Mouse (Mus musculus): ENCODE results near the gene Unc13c. TPM values are rescaled to one million over a fixed set of nuclear protein-coding genes. Genes with fewer than 3 reads are reported as not detected.

Unc13c gene
- polyA plus RNA-seq, 1 experiment, result not detected

DNA sequence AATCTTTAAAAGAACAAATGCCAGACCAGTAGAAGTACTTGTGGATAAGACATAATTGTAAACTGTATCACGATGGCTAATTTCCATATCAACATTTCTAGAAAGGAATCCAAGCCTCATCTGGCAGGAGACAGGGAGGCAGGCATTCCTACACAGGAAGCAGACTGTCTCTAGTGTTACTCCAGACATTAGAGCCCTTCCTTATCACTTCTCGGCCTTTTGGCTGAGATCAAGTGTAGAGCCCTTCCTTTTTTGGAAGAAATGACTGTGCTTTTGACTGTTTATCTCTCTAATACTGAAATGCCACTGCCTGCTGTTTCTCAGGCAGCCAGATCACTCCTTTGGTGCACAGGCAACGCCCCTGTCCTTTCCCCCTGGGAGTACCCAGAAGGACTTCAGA, 215.3 kb downstream of the Unc13c start:
- TF ChIP-seq POLR2A (IDR thresholded peaks at IDR 0.05; ENCODE audit: borderline replicate concordance, extremely low read depth, low read depth, low read length) (no peak), CTCF (IDR thresholded peaks at IDR 0.05; ENCODE audit: insufficient read depth, low read length) (no peak)
- H3K4me1 ChIP-seq (ENCODE audit: control insufficient read depth, insufficient read depth, low read length), result no peaks in the 10 kb centered on the region
- DNase-seq, result no peak
- WGBS, result 27% methylated on average over 3 of the region's 3 CpGs
- H3K4me3 ChIP-seq (replicated peaks; ENCODE audit: extremely low read depth, low read depth, low read length), result no peak overlapping the region

DNA sequence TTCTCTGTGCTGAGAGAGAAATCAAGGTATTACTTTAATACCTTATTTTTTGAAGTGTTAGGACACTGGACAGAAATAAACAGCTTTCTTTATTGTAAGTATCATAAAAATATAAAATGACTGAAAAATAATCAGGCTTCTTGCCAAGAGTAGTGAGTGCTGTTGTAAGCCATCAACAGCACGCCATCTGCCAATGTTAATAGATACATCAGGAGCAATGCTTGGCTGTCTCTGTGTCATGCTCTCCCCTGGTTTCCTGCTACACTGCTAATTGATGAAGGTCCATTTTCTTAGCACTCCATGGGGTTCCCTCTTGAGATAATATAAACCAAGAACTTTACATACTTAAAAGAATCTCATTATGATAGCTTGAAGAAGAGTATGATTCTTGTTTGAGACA, 217.4 kb downstream of the Unc13c start:
- H3K4me3 ChIP-seq (replicated peaks; ENCODE audit: extremely low read depth, low read depth, low read length), result no peak overlapping the region
- H3K4me1 ChIP-seq (ENCODE audit: control insufficient read depth, insufficient read depth, low read length), result no peaks in the 10 kb centered on the region
- 75% methylated on average over 1 of the region's 1 CpGs for WGBS
- DNase-seq, result no peak
- TF ChIP-seq POLR2A (IDR thresholded peaks at IDR 0.05; ENCODE audit: borderline replicate concordance, extremely low read depth, low read depth, low read length), result no peak
- no peak for TF ChIP-seq CTCF (IDR thresholded peaks at IDR 0.05; ENCODE audit: insufficient read depth, low read length)

DNA sequence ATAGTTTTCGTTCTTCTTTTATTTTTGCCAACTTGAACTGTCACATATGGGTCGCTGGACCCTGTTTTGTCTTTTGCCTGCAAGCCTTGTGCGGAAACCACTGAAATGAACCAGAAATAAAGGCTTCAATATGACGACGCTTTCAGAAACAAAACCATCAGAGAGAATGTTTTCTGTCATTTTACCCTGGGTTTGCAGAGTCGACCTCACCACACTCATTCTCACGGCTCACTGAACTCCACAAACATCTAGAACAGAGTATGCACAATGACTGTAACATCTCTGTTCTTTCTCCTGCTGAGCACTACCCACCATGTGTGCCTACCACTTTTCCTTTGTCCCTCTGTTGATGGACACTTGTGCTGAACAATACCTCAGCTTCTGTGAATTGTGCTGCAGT, 234.3 kb downstream of the Unc13c start:
- Histone ChIP-seq H3K4me1 (ENCODE audit: control insufficient read depth, insufficient read depth, low read length) (no peaks in the 10 kb centered on the region), H3K4me3 (replicated peaks; ENCODE audit: extremely low read depth, low read depth, low read length) (no peak overlapping the region)
- WGBS, result 76% methylated on average over 7 of the region's 7 CpGs
- DNase-seq, result no peak
- no peak for TF ChIP-seq POLR2A (IDR thresholded peaks at IDR 0.05; ENCODE audit: borderline replicate concordance, extremely low read depth, low read depth, low read length)

DNA sequence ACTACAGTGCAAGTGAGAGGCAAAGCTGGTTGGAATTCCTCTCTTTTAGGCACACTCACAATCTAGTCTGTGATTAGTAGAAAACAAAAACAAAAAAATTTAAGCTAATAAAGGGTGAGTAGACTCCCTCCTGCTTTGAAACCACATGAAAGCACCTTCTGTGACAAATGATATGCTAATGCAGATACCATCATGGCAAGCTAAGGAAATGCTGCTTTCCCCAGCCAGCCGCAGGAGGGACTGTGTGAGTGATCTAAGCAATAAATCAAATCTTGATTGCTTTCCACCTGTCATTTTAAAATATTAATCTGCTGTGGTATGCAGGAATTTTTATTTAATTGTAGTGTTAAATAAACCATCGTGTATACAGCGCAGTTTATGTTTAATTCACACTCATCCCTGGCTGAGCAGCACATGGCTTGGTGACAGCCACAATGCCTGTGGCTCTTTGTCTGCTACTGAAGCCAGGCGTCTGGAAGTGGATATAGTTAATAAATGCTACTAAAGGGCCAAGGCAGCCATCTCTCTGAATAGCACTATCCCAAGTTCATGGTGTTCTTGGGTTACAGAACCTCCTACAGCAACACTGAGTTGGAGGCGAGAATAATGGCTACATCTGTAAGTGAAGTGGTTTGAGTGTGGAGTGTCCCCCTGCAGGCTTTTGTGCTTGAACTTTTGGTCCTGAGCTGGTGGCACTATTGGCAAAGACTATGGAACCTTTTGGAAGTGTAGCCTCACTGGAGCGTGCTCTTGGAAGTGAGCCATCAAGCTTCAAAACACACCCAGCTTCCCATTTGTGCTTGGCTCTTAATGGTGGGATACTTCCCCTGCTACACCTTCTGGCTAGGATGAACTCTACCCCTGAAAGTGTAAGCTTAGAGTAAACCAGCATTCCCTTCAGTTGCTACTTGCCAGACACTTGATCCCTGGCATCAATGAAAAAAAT, 242.8 kb downstream of the Unc13c start:
- no peak for TF ChIP-seq POLR2A (IDR thresholded peaks at IDR 0.05; ENCODE audit: borderline replicate concordance, extremely low read depth, low read depth, low read length)
- TF ChIP-seq CTCF (IDR thresholded peaks at IDR 0.05; ENCODE audit: insufficient read depth, low read length), result no peak
- no peak for DNase-seq
- 63% methylated on average over 6 of the region's 6 CpGs for WGBS
- H3K4me3 ChIP-seq (replicated peaks; ENCODE audit: extremely low read depth, low read depth, low read length), result no peak overlapping the region
- H3K4me1 ChIP-seq (ENCODE audit: control insufficient read depth, insufficient read depth, low read length), result no peaks in the 10 kb centered on the region

DNA sequence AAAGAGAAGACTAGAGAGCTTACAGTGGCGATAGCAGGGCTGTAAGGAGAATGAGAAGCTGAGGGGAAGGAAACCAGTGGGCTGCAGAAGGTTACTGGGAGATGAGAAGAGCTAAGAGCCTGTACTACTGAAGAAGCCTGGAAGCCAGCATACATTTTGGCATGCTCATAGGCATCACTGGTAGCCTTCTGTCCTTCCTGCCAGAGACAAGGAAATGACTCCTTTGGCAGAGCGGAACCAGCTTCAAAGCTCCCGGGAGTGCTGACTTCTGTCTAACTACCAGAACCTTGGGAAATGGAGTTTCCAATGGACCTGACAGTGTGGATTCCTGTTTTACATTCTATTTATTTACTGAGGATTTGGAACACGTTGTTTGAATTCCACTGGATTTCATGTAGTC, 244.0 kb downstream of the Unc13c start:
- no peak for DNase-seq
- Histone ChIP-seq H3K4me3 (replicated peaks; ENCODE audit: extremely low read depth, low read depth, low read length) (no peak overlapping the region), H3K4me1 (ENCODE audit: control insufficient read depth, insufficient read depth, low read length) (no peaks in the 10 kb centered on the region)
- WGBS, result 75% methylated on average over 4 of the region's 4 CpGs
- TF ChIP-seq POLR2A (IDR thresholded peaks at IDR 0.05; ENCODE audit: borderline replicate concordance, extremely low read depth, low read depth, low read length) (no peak), CTCF (IDR thresholded peaks at IDR 0.05; ENCODE audit: insufficient read depth, low read length) (no peak)

DNA sequence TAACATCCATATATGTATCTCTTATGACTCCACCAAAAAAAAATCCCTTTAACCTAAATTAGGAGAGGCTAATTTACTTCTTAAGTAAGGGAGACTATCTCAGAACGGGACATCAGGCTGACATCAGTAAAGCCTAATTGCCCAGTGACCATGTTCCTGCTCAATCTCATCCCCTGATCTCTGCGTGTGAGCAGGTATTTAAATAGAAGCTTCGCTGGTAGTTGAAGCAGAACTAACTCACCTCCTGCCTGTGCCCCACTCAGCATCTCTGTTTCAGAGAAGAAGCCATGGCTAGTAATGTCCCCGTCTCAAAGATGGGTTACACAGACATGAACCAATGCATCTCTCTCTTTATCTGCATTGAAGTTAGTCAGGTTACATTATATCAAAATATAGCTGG, 255.3 kb downstream of the Unc13c start:
- 75% methylated on average over 4 of the region's 4 CpGs for WGBS
- no peak for DNase-seq
- H3K4me3 ChIP-seq (replicated peaks; ENCODE audit: extremely low read depth, low read depth, low read length), result no peak overlapping the region
- no peak for TF ChIP-seq CTCF (IDR thresholded peaks at IDR 0.05; ENCODE audit: insufficient read depth, low read length)
- no peak for TF ChIP-seq POLR2A (IDR thresholded peaks at IDR 0.05; ENCODE audit: borderline replicate concordance, extremely low read depth, low read depth, low read length)
- H3K4me1 ChIP-seq (ENCODE audit: control insufficient read depth, insufficient read depth, low read length), result no peaks in the 10 kb centered on the region

DNA sequence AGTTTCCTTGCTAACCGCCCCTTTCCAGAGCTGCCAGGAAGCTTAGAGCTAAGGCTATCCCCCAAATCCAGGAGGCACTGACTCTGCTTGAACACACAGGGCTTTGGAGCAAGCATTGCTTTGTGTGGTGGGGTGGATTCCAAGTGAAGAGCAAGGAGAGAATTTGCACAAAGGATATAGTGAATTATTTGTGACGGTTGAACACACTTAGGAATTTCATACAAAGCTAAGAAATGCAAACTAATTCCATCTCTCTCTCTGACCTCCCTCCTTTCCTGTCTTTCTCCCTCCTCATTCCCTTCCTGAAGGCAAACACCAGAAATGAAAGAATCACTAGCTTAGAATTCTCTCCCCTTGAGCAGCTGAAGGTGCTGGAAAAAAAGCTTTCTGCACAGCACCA, 271.7 kb downstream of the Unc13c start:
- Histone ChIP-seq H3K4me1 (ENCODE audit: control insufficient read depth, insufficient read depth, low read length) (no peaks in the 10 kb centered on the region), H3K4me3 (replicated peaks; ENCODE audit: extremely low read depth, low read depth, low read length) (no peak overlapping the region)
- WGBS, result 65% methylated on average over 2 of the region's 2 CpGs
- TF ChIP-seq CTCF (IDR thresholded peaks at IDR 0.05; ENCODE audit: insufficient read depth, low read length) (no peak), POLR2A (IDR thresholded peaks at IDR 0.05; ENCODE audit: borderline replicate concordance, extremely low read depth, low read depth, low read length) (no peak)
- no peak for DNase-seq

DNA sequence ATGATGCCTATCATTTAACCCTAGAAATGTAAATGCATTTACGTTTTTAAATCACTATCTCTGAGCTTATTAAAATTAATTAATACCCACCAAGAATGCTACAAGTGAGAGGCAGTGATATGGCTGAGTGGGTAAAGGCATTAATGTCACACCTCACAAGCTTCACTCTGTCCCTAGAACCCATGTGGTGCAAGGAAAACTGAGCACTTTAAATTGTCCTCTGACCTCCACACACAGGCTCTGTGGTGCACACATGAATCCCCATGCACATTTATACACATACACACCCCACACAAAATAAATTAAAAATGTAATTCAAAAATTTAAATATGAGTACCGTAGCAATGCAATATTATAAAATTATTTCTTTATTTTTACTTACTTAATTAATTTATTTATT, 287.2 kb downstream of the Unc13c start:
- no peak overlapping the region for H3K4me3 ChIP-seq (replicated peaks; ENCODE audit: extremely low read depth, low read depth, low read length)
- 82% methylated on average over 2 of the region's 2 CpGs for WGBS
- TF ChIP-seq CTCF (IDR thresholded peaks at IDR 0.05; ENCODE audit: insufficient read depth, low read length) (no peak), POLR2A (IDR thresholded peaks at IDR 0.05; ENCODE audit: borderline replicate concordance, extremely low read depth, low read depth, low read length) (no peak)
- no peak for DNase-seq
- no peaks in the 10 kb centered on the region for H3K4me1 ChIP-seq (ENCODE audit: control insufficient read depth, insufficient read depth, low read length)

DNA sequence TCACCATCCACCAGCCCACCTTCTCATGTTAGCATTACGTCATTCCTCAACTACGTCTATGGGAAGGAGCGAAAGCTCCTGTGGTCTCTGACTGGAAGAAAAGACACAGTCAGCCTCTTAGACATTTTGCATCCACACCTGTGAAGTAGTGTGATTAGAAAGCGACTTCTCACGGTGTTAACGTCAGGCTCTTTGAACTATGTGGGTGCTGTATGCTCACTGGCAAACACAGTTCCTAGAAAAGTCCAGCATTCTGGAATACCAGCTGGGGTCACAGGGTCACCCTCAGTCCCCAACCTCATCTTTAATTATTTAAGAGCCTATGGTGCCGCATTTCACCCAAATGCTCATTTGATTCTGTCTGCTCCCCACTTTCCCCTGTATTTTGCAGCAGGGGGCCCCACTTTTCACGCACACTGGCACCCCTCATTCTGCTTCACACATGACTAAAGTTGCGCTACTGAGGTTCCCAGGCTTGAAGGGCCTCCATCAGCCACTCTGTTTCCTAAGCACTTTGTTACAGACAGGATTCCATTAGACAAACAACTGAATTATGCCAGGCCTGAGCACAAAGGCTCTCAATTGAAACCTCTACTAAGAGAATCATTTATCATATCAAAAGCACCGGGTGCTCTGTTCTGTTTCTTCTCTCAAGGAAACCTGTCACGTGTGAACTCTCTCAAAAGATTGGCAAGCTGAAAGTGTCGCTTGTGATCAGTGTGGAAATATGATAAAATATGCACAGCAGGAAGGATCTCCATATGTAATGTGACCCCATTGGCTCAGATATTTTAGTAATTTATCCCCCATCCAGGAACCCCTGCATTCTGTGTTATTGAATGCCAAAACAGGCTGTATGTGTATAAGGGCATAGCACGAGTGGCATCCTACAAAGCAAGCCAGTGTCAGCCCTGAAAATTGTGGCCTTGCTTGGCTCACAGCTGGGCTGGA, 287.9 kb downstream of the Unc13c start:
- no peak for DNase-seq
- TF ChIP-seq CTCF (IDR thresholded peaks at IDR 0.05; ENCODE audit: insufficient read depth, low read length), result no peak
- Histone ChIP-seq H3K4me3 (replicated peaks; ENCODE audit: extremely low read depth, low read depth, low read length) (no peak overlapping the region), H3K4me1 (ENCODE audit: control insufficient read depth, insufficient read depth, low read length) (no peaks in the 10 kb centered on the region)
- WGBS, result 75% methylated on average over 13 of the region's 13 CpGs

Data from lung, adult 2 months (tissue).